Mouse (Mus musculus) spleen, adult 18-20 months (tissue): ENCODE measurements around the gene Rho.

Experiments
- DNase-seq, 2 experiments: peaks; one replicate each; pipeline ENCODE4 v3.0.0; 2022; ENCODE audit warnings: mixed read lengths in 2 of 2

Rho gene

DNA sequence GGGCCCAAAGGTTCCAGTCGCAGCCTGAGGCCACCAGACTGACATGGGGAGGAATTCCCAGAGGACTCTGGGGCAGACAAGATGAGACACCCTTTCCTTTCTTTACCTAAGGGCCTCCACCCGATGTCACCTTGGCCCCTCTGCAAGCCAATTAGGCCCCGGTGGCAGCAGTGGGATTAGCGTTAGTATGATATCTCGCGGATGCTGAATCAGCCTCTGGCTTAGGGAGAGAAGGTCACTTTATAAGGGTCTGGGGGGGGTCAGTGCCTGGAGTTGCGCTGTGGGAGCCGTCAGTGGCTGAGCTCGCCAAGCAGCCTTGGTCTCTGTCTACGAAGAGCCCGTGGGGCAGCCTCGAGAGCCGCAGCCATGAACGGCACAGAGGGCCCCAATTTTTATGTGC is at the start of gene Rho:
TSS of gene Rho (plus strand) at position 110 of the 400 bp plus-strand sequence.
- no peak for DNase-seq

DNA sequence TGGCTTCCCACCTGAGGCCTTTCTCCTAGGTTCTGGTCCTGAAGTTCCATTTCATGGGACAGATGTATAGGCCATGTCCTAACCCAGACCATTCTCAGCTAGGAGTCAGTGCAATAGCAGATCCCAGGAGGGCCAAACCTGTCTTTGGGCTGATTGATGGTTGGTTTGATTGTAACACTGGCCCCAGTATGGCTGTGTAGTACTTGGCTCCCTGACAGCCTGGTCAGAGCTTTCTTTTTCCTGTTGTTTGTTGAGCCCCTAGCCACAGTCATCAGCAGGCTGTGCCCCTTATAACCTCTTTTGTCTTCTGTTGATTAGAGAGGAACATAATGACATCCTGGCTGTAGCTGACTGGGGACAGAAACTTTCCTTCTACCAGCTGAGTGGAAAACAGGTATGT is 47.5 kb upstream of the Rho start:
- DNase-seq: no peak

DNA sequence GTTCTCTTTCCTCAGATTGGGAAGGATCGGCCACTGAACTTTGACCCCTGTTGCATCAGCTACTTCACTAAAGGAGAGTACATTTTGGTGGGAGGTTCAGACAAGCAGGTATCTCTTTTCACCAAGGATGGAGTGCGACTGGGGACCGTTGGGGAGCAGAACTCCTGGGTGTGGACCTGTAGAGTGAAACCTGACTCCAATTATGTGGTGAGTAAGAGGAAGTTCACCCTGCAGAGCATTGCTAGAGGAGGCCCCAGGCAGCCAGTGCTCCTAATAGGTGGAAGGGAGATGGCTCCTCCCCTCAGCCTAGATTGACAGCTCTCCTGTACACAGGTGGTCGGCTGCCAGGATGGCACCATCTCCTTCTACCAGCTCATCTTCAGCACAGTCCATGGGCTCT is 44.7 kb upstream of the Rho start:
- no peak for DNase-seq

DNA sequence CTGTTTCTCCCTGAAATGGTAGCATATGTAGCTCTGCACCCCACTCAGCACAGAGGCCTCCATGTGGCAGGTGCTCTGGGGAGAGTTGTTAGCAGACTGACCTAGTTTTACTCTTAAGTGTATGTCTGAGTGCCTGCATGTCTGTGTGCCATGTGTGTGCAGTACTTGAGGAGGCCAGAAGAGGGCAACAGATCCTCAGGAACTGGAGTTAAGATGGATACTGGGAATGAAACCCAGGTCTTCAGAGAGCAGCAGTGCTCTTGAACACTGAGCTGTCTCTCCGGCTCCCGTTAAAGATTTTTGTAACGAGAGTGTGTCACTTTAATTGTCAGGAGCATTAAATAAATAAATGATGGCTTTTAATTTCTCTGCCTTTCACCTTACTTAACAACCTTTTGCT is 43.3 kb upstream of the Rho start:
- no peak for DNase-seq

DNA sequence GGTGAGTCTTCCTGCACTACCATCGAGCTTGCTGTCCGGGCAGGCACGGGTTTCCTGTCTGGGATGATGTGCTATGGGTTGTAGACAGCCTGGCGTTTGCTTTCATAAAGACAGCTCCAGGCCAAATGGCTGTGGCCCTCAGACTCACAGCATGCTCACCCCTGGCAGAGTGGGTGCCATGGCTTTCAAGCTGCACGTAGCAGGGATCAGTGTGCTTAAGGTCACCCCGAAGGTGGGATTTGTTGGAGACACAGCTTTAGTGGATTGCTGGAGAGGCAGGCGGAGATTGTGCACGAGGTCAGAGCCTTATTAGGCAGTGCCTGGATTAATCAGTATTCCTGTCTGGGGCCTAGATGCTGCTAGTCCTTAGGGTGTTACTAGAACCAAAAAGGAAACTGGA is 40.9 kb upstream of the Rho start:
- DNase-seq: no peak

DNA sequence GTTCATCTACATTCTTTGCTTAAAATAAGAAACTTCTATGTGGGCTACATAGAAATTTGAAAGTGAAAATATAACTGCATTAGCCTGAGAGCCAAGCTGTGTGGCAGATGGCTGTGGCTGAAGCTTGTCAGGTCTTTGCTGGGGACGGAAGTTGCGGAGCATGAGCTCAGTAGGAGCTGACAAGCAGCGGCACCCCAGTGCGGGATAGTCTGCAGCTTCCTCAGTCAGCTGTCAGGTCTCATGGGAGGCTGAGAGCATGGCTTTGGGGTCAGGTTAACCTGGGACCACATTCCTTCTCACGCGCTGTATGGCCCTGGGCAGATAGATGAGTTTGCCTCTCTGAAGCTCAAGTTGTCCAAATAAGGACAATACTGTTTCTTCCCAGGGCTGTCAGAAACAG is 40.5 kb upstream of the Rho start:
- no peak for DNase-seq

DNA sequence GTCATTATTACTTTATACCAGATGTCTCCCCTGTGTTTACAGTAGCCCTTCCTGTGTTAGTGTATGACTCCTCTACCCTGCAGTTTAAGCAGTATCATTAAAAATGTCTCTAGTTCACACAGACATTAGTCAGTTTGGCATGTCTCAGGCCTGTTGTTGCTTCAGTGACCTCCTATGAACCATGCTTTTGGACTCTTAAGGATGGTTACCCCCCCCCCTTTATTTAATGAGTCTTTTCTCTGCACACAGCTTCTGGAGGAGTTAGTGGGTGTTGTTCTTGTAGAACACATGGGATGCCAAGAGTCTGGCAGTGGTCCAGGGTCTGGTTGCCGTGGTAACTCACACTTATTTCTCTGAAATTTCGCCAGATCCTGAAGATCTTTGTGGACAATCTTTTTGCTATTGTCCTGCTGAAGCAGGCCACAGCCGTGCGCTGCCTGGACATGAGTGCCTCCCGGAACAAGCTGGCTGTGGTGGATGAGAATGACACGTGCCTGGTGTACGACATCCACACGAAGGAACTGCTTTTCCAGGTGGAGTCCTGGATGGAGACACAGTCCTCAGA is 40.0 kb upstream of the Rho start:
- DNase-seq: no peak

DNA sequence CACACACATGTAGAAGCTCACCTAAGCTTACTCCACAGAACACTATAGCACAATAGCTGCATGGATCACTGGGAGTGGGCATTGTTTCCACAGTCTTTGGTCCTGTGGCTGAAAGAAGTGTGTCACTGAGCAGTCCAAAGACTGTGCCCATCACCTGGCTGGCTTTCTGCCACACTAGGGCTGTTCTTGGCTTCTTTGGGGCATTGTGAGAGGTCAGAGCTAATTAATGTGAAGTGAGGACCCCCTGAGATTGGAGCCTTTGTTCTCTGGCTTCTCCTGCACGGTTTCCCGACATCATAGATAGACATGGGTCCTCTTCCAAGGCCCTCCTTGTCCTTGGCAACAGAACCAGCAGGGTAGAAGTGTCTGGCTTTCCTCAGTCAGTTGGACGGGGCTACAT is 39.2 kb upstream of the Rho start:
- DNase-seq: no peak

DNA sequence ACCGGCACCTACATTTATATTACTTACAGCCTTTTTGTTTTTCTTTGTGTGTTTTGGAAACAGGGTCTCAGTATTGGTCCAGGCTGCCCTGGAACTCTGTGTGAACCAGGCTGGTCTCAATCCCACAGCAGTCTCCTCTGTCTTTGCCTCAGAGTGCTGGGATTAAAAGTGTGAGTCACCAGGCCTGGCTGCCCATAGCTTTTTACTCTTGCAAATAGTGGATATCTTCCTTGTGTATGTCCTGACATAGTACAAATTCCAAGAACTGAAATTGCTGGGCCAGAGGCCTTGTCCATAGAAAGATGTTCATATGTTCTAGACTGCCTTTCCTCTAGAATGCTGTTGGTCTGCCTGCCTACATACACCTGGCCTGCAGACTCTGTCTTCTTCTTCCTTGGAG is 35.2 kb upstream of the Rho start:
- DNase-seq: no peak

DNA sequence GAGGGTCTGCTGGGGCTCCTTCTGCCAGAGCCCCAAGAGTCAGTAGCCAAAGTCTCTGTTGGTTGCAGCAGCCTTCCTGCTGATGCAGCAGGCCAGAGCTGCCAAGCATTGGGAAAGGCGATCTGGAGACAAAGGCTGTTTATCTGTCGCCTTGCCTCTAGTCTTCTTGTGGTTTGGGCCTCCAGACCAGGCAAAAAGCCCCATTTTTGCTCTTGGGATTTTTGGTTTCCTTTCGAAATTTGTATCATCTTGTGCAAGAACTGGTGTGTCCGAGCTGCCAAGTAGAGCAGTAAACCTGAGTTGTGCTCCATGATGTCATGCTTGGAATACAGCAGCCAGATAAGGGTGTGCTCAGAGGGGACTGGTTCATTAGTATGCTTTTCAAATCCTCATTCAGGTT is 34.4 kb upstream of the Rho start:
- no peak for DNase-seq

DNA sequence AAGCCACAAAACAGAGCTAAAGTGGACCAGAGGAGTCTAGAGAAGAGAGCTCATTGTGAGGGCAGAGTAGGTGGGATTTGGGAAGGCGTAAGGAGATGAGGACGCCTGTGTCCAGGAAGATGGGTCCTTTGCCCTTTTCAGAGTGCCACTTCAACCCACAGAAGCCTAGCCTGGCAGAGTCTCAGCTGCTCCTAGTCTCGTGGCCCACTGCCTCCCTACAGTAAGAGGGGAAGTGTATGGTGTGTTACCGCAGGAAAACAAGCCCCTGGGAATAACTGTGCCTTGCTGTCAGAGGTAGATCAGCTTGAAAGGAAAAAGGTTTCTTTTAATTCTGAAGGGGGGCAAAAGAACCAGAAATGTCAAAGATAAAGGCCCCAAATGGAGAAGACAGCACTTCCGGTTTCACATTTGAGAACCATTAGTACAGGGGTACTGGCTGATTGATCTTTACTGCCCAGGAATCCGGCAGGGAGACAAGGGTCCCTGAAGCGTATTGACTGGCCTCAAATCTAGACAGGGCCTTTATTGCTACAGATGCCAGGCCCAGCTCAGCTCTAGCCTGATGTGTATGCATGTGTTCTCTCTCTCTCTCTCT is 33.5 kb upstream of the Rho start:
- DNase-seq: no peak

DNA sequence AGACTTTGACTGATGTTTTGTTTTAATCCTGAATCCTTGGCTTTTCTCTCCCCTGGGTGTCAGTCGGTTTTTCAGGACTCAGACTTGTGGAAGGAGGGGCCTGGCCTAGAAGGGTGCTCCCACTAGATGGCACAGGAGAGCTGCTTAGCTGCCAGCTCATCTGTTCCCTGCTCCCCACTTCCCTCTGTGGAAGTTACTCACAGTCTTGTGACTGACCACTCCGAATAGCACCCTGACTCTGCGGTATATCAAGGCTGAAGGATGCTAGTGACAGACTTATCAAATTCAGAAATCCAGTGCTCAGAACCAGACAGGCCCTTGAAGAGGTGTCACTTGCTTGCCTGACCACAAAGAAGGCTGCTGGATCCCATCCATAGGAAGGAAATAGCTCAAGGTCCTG is 30.5 kb upstream of the Rho start:
- peak; percentile 33 to 63 for DNase-seq

DNA sequence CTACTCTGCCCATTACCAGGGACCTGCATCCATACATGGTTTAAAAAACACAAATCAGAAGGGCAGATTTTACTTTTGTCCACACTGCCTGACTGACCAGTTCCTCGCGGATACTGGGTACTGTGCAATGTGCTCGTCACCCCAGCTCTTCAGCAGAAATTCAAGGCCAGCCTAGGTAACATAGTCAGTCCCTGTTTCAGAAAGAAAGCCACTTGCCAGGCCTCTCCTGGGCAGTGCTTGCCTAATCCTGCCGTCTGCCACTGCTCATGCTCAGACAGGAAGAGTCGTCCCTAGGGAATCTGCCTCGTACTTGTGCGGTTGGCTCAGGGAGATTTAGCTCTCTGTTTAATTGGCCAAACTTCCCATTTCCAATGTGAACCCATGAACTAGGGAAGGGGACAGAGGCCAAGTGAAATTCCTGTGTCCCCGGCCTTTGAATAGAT is 30.0 kb upstream of the Rho start:
- DNase-seq: no peak

DNA sequence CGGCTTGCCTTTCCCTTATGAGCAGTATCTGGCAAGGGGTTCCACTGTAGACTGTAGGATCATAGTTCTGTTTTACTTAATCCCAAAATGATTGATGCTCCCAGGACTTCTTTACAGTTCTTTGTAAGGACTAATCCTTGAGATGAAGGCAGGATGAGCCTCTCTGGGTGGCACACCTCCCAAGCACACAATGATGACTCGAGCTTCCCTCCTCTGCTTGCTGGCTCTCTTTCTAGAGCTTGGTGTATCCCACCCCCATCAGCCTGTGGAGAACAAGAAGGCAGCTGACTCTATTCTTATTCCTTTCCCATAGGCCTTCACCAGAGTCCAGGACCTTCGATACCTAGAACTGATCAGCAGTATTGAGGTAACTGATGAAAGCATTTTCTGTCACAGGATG is 29.0 kb upstream of the Rho start:
- no peak for DNase-seq

DNA sequence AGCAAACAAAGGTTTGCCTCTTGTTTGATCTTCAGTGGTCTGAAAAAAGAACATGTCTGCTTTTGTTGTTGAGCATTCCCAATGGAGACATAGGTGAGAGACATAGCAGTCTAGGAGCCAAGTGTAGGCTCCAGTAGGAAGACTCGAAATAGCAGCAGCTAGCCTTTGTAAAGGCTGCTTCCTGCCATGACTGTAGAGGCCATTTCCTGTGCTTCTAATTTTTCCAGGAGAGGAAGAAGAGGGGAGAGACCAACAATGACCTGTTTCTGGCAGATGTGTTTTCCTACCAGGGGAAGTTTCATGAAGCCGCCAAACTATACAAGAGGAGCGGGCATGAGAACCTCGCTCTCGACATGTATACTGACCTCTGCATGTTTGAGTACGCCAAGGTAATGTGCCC is 26.0 kb upstream of the Rho start:
- no peak for DNase-seq

DNA sequence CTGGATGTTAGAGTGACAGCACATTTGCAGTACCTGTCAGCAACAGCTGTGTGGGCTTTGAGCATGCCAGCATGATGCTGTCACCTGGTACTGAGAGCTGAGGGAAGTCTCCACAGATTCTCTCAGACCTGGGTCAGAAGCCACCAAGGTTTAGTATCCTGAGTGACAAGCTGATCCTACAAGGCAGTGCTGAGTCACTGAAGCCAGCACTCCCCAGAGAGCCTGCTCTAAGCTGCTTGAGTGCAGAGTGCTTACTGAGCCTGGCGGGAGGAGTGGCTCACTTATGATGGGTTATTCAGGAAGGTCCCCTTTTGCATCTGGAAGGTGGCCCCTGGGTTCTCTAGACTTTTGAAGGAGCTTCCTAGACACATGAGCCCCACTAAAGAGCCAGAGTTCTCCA is 25.1 kb upstream of the Rho start:
- no peak for DNase-seq

DNA sequence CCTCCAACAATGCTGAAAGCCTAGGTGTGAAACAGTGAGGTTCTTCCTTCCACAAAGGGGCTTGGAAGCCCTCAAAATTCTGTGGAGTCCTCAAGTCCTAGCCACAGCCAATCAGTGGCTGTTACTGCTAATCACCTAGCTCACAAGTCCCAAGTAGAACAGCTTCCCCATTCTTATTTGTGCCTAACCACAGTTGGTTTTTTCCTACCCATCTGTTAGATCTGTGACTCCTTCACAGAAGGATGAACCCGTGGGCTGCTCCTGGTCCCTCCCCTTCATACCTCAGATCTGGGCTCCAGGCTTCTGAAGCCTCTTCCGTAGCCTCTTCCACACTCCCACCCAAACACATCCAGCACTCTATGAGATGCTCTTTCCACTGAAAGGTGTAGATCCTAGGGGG is 24.7 kb upstream of the Rho start:
- DNase-seq: no peak

DNA sequence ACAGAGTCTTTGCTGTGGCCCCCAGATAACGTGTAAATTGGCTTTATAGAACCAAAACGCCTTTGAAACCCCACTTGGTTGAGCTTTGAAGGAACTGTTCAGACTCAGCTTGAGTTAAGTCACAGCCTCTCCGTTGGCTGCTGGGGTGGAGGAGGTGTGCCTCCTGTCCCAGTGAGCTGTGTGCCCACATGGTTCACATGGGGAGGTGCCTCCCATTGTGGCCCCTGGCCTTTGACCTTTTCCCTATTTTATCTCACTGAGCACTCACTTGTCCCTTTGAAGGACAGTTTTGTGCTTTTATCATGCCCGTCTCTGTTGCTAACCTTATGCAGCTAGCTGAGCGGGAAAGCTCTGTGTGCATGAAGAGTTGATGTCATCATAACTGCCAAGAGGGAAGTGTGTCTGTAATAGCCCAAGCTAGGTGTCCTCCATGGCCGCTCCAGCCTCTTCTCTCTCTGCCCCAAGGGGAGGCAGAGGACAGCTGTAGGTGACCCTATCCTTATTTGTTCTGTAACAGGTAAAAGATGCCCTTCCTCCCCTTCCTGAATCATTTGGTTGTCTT is 23.0 kb upstream of the Rho start:
- DNase-seq: no peak

DNA sequence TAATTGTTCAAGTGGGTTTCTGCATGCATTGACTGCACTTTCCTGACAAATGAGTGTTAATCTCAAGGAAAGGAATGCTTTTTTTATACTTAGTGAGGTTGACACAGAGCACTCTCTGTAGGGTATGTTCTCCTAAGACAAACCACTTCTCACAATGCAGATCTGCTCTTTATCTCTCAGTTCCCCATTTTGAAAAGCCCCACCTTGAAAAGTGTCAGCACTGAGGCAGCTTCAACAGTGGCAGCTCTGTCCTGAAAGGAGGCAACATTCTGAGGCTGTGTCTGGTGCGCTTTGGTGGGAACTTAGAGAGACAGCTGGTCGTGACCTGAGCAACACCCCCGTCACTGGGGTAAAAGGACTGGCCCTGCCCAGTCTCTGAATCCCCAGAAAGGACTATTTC is 22.5 kb upstream of the Rho start:
- peak; percentile 27 to 36 for DNase-seq

DNA sequence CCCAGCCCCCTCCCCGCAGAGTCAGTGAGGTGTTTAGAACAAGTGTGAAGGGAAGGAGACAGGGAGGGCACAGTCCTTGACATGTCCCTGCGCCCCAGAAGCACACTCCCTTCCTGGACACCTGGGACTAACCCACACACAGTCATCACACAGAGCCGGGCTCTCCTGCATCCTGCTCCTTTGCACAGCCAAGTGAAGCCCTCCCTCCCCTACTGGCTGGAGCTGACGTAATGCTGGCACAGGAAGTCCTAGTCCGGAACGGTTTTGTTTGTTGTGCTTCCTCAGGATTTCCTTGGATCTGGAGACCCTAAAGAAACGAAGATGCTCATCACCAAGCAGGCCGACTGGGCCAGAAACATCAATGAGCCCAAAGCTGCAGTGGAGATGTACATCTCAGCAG is 21.6 kb upstream of the Rho start:
- DNase-seq: no peak

DNA sequence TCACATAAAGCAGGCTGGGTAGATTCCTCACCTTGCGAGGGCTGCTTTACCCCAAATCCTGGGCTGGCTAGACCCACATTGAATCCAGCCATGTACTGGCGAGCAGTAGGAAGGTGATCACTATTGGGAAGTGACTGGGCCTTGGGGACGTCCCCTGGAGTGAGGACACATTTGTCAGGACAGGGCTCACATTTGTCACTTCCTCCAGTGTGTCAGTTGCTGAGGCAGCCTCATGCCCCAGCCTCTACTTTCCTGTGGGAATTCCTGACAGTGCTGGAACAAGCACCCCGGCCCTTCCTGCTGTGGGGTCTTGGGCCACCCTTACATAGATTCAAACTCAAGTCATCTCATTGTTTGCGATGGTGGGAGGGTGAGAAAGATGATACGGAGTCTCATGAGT is 19.8 kb upstream of the Rho start:
- DNase-seq: no peak

DNA sequence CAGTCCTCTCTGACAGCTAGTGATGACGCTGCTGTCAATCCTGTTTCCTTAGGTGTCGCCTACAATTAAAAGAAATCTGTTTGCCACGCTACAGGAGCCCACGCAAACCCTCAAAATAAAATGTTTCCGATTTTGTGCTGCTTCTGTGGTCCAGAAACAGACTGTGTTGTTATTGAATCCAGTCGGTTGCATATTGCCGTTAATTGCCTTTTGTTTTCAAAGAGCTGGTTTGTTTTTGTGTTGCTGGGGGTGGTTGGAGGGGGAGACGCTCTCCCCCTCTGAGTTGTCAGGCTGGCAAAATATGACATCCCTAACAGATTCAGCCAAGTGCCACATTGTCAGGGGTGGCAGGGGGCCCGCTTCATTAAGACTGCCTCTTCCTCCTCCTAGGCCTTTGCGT is 18.1 kb upstream of the Rho start:
- DNase-seq: no peak

DNA sequence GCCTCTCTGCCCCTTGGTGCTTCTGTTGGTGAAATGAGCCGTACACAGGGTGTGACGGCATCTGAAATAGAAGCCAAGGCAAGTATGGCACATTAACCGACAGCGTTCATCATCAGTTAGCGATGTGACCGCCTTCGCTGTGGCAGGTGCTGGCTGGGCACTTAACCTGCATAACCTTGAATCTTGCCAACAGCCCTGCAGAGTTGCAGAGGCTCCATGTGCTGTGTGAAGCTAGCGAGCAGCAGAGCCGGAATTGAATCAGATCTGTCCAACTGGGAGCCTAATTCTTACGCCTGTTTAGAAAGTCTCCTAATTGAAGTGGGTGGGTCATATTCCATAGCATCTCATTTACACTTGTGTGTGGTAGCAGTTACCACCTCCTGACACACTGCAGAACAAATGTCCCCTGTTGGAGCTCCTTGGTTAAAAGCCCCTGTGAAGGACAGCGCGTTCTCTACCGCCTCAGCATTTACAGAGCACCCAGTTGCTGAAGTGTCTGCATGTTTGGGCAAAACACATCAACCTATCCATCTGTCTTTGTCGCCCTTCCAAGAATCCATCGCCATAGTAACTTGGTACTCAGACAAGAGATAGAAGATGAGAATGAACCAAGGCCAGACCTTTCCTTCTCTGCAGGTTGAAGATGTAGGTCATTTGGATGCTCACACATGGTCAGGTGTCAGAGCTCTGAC is 16.9 kb upstream of the Rho start:
- DNase-seq: no peak
